Mouse (Mus musculus) midbrain, embryonic 15.5 days (tissue): ENCODE data around the gene Fam49a. TPM values are rescaled to one million over a fixed set of nuclear protein-coding genes. Genes with fewer than 3 reads are reported as not detected.
A peak's percentile ranks its signal among the peaks of the same experiment; 100 is the strongest.

ENCODE experiments used
- ATAC-seq: fragments of 200-750 bp; cut with Nextera tagmentation; replicated peaks from 2 replicates; pipeline ENCODE4 v1.8.0; 2017; ENCODE audit warnings: moderate TSS enrichment
- H3K27ac ChIP-seq: fragments of 300-500 bp; sonication (generic); 2 replicates; pipeline ENCODE4 v1.5.1; 2015; ENCODE audit warnings: mild to moderate bottlenecking, inconsistent platforms
- H3K27me3 ChIP-seq: fragments of 300-500 bp; sonication (generic); replicated peaks from 2 replicates; pipeline ENCODE4 v1.6.1; 2015; ENCODE audit warnings: inconsistent platforms
- H3K36me3 ChIP-seq: fragments of 300-500 bp; sonication (generic); replicated peaks from 2 replicates; pipeline ENCODE4 v1.6.1; 2015; ENCODE audit warnings: inconsistent platforms
- H3K4me1 ChIP-seq: fragments of 300-500 bp; sonication (generic); 2 replicates; pipeline ENCODE4 v1.6.1; 2015; ENCODE audit warnings: inconsistent platforms
- H3K4me2 ChIP-seq: fragments of 300-500 bp; sonication (generic); 2 replicates; pipeline ENCODE4 v1.6.1; 2015; ENCODE audit warnings: inconsistent platforms, mild to moderate bottlenecking, moderate library complexity
- H3K4me3 ChIP-seq: fragments of 300-500 bp; sonication (generic); 2 replicates; pipeline ENCODE4 v1.5.1; 2015; ENCODE audit warnings: mild to moderate bottlenecking, inconsistent platforms
- H3K9ac ChIP-seq: fragments of 300-500 bp; sonication (generic); 2 replicates; pipeline ENCODE4 v1.6.1; 2015; ENCODE audit warnings: mild to moderate bottlenecking, inconsistent platforms
- H3K9me3 ChIP-seq: fragments of 300-500 bp; sonication (generic); 2 replicates; pipeline ENCODE4 v1.6.1; 2016; ENCODE audit warnings: inconsistent platforms
- WGBS: fragments of 180-500 bp; shearing (Covaris S2); methylation state at CpG from one replicate; pipeline ENCODE4 v1.1.7; 2015; ENCODE audit warnings: mixed read lengths; 5-methylcytosine and 5-hydroxymethylcytosine counted together
- polyA plus RNA-seq: library from polyadenylated mRNA; unstranded; fragments of >200 nt; fragmentation: Nextera tagmentation; extraction: Ambion mirVana; gene quantifications from 2 replicates; pipeline ENCODE4 v1.2.1, GENCODE M21; 2015

Fam49a gene
- polyA plus RNA-seq, 1 experiment from 2014 or later: 48.4 TPM

GRCm38 (mm10) chr12:12298451-12298850 lies 36.5 kb downstream of the Fam49a start:
- no peak for ATAC-seq
- H3K4me3 ChIP-seq: no peak overlapping the region
- H3K9me3 ChIP-seq: no peaks in the 10 kb centered on the region
- H3K4me1 ChIP-seq: no peaks in the 10 kb centered on the region
- H3K9ac ChIP-seq: no peak overlapping the region
- H3K27me3 ChIP-seq: no peaks in the 10 kb centered on the region
- H3K27ac ChIP-seq: no peak overlapping the region
- no peaks in the 10 kb centered on the region for H3K36me3 ChIP-seq
- 94% methylated on average over 7 of the region's 7 CpGs for WGBS
- no peak overlapping the region for H3K4me2 ChIP-seq

- Histone ChIP-seq H3K36me3 (no peaks in the 10 kb centered on the region), H3K9ac (no peak overlapping the region), H3K9me3 (no peaks in the 10 kb centered on the region), H3K4me2 (no peak overlapping the region), H3K4me1 (no peaks in the 10 kb centered on the region), H3K27ac (no peak overlapping the region), H3K4me3 (no peak overlapping the region), H3K27me3 (no peaks in the 10 kb centered on the region)
- no peak for ATAC-seq
- 70% methylated on average over 2 of the region's 2 CpGs for WGBS
Measured at GRCm38 (mm10) chr12:12299303-12299702, 37.4 kb downstream of the Fam49a start.

GRCm38 (mm10) chr12:12301149-12301548 lies 39.2 kb downstream of the Fam49a start:
- Histone ChIP-seq H3K9ac (no peak overlapping the region), H3K4me2 (no peak overlapping the region), H3K9me3 (no peaks in the 10 kb centered on the region), H3K36me3 (no peaks in the 10 kb centered on the region; the same call in 1 of the 2 replicates), H3K4me1 (no peaks in the 10 kb centered on the region), H3K27me3 (no peaks in the 10 kb centered on the region), H3K27ac (no peak overlapping the region), H3K4me3 (no peak overlapping the region)
- ATAC-seq: no peak
- WGBS: 87% methylated on average over 2 of the region's 2 CpGs

- Histone ChIP-seq H3K4me1 (no peaks in the 10 kb centered on the region), H3K9me3 (no peaks in the 10 kb centered on the region), H3K27me3 (no peaks in the 10 kb centered on the region), H3K9ac (no peak overlapping the region), H3K4me3 (no peak overlapping the region), H3K4me2 (no peak overlapping the region), H3K36me3 (no peaks in the 10 kb centered on the region; the same call in 1 of the 2 replicates), H3K27ac (no peak overlapping the region)
- WGBS: 61% methylated on average over 4 of the region's 4 CpGs
- ATAC-seq: no peak
Measured at GRCm38 (mm10) chr12:12301815-12302214, 39.9 kb downstream of the Fam49a start.

DNA sequence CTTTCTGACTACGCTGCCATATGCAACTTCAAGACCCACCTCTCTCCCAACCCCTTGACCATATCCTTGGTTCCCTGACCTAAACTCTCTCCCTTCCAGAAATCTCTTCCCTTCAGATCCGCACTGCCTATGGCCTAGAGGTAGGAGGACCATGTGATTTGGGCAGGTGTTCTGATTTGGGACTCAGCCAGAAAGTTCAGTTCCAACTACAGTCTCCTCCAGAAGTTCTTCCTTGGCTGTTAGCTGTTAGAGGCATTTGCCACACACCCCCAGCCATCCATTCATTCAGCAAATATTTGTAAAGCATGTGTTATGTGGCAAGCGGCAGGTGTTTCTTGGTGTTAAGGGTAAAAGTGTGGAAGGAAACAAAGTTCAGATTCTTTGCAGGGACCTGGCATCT lies 44.3 kb downstream of the Fam49a start:
- no peak overlapping the region for H3K27ac ChIP-seq
- H3K9ac ChIP-seq: no peak overlapping the region
- H3K36me3 ChIP-seq: no peaks in the 10 kb centered on the region; the same call in 1 of the 2 replicates
- no peak for ATAC-seq
- no peaks in the 10 kb centered on the region for H3K9me3 ChIP-seq
- no peaks in the 10 kb centered on the region for H3K4me1 ChIP-seq
- WGBS: 96% methylated on average over 3 of the region's 3 CpGs
- no peak overlapping the region for H3K4me2 ChIP-seq
- no peak overlapping the region for H3K4me3 ChIP-seq
- H3K27me3 ChIP-seq: no peaks in the 10 kb centered on the region

DNA sequence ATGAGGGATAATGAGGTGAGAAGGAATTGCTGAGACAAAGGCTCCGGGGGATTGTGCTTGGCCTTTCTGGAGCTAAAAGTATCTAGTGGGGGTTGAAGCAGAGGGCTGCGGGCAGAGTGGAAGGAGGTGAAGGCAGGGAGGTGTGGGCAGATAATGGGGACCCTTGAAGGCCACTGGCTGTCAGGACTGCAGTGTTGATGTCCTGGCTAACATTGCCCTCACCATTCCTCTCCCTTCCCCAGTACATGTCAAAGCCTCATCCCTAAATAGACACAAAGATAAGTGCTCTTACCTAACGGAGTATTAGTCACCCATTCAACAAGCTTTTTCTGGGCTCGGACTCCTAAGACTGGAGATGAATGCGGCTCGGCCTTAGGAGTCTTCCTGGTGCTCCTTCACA lies 44.9 kb downstream of the Fam49a start:
- no peak for ATAC-seq
- 89% methylated on average over 6 of the region's 6 CpGs for WGBS
- Histone ChIP-seq H3K4me1 (no peaks in the 10 kb centered on the region; the same call in 1 of the 2 replicates), H3K4me3 (no peak overlapping the region), H3K9me3 (no peaks in the 10 kb centered on the region), H3K4me2 (no peak overlapping the region), H3K9ac (no peak overlapping the region), H3K27me3 (no peaks in the 10 kb centered on the region), H3K36me3 (no peaks in the 10 kb centered on the region; the same call in 1 of the 2 replicates), H3K27ac (no peak overlapping the region)

- Histone ChIP-seq H3K4me1 (no peaks in the 10 kb centered on the region; the same call in 1 of the 2 replicates), H3K4me2 (no peak overlapping the region), H3K9ac (no peak overlapping the region), H3K4me3 (no peak overlapping the region), H3K27ac (no peak overlapping the region), H3K27me3 (no peaks in the 10 kb centered on the region), H3K9me3 (no peaks in the 10 kb centered on the region), H3K36me3 (no peaks in the 10 kb centered on the region; the same call in 1 of the 2 replicates)
- WGBS: 91% methylated on average over 8 of the region's 8 CpGs
- no peak for ATAC-seq
Measured at GRCm38 (mm10) chr12:12307245-12307644, 45.3 kb downstream of the Fam49a start.

- Histone ChIP-seq H3K4me2 (no peak overlapping the region), H3K4me3 (no peak overlapping the region), H3K27ac (no peak overlapping the region), H3K27me3 (no peaks in the 10 kb centered on the region), H3K9ac (no peak overlapping the region), H3K36me3 (no peaks in the 10 kb centered on the region), H3K9me3 (no peaks in the 10 kb centered on the region), H3K4me1 (peaks cover 31% of the 10 kb centered on the region)
- no peak for ATAC-seq
Measured at GRCm38 (mm10) chr12:12313437-12313836, 51.5 kb downstream of the Fam49a start.

DNA sequence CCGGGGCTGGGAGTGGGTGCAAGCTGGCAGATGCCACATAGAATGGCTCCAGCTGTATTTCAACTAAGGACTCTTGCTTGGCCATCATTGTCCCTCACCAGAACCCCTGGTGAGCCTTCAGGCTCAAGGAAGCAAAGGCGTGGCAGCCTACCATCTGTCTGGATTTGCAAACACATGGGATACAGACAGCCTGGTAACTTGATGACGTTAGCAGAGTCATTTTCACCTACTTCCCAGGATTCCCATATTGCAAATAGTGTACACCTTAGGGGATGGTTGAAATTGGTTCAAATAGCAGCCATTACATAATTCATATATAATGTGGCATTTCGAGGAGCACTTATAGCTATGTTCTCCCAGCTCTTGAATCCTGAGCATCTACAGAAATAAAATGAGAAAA lies 52.0 kb downstream of the Fam49a start:
- Histone ChIP-seq H3K36me3 (no peaks in the 10 kb centered on the region), H3K27ac (peak overlapping the region; percentile 61), H3K27me3 (no peaks in the 10 kb centered on the region), H3K4me3 (no peak overlapping the region), H3K9ac (no peak overlapping the region), H3K9me3 (no peaks in the 10 kb centered on the region), H3K4me1 (peaks cover 31% of the 10 kb centered on the region), H3K4me2 (no peak overlapping the region)
- 77% methylated on average over 4 of the region's 4 CpGs for WGBS
- no peak for ATAC-seq

DNA sequence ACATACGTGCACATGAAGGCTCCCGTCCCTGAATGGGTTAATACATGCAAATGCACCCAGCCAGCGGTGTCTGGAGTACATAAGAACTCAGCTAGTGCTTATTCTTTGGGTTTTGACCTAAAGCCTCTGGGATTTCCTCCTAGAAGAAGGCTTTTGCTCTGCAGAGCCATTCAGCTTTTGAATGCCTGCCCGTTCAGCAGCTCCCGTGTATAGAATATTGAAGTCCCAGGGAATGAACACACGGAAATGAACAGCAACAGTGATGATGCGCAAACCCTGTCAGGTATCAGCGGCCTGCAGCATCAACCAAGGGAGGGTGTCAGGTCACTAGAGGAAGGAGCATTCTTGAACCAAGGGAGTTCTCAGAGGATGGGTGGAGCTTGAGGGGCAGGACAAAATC lies 52.4 kb downstream of the Fam49a start:
- Histone ChIP-seq H3K36me3 (no peaks in the 10 kb centered on the region), H3K4me1 (peaks cover 31% of the 10 kb centered on the region), H3K27me3 (no peaks in the 10 kb centered on the region), H3K9ac (no peak overlapping the region), H3K9me3 (no peaks in the 10 kb centered on the region), H3K4me2 (no peak overlapping the region), H3K4me3 (no peak overlapping the region), H3K27ac (peak overlapping the region; percentile 61)
- ATAC-seq: peak; percentile 29; the same call in 1 of the 2 replicates
- WGBS: 24% methylated on average over 8 of the region's 8 CpGs

GRCm38 (mm10) chr12:12315011-12315410 lies 53.1 kb downstream of the Fam49a start:
- H3K9ac ChIP-seq: no peak overlapping the region
- no peak overlapping the region for H3K4me3 ChIP-seq
- peak; percentile 65 for ATAC-seq
- no peaks in the 10 kb centered on the region for H3K9me3 ChIP-seq
- H3K4me1 ChIP-seq: peaks cover 31% of the 10 kb centered on the region
- H3K27me3 ChIP-seq: no peaks in the 10 kb centered on the region
- H3K27ac ChIP-seq: 0 out of 2 replicates have a peak overlapping the region, but pooled peaks have one; percentile 48
- H3K4me2 ChIP-seq: no peak overlapping the region
- 15% methylated on average over 5 of the region's 5 CpGs for WGBS
- H3K36me3 ChIP-seq: no peaks in the 10 kb centered on the region

GRCm38 (mm10) chr12:12316956-12317355 lies 55.0 kb downstream of the Fam49a start:
- WGBS: 47% methylated on average over 6 of the region's 6 CpGs
- Histone ChIP-seq H3K4me2 (no peak overlapping the region), H3K4me1 (peaks cover 31% of the 10 kb centered on the region), H3K27ac (peak overlapping the region; percentile 50; the same call in 1 of the 2 replicates), H3K9me3 (no peaks in the 10 kb centered on the region), H3K36me3 (no peaks in the 10 kb centered on the region), H3K4me3 (no peak overlapping the region), H3K9ac (no peak overlapping the region; the same call in 1 of the 2 replicates), H3K27me3 (no peaks in the 10 kb centered on the region)
- ATAC-seq: no peak

DNA sequence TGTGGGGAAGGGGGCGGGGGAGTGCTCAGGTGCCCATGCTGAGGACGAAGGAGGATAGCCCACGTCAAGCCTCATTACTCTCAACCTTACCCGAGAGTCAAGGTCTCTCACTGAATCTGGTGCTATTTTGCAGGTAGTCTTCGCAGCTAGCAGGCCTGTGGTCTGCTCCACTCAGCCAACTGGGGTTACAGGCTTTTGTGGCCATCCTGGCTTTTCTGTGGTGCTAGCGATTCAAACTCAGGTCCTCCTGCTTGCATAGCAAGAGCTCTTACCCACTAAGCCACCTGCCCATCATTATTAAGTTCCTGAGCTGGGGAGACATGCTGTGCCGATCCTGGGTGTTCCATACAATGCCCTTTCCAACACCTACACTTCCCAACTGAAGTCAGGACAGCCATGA lies 55.7 kb downstream of the Fam49a start:
- Histone ChIP-seq H3K27ac (0 out of 2 replicates have a peak overlapping the region, but pooled peaks have one; percentile 50), H3K4me3 (no peak overlapping the region), H3K9me3 (no peaks in the 10 kb centered on the region), H3K9ac (no peak overlapping the region), H3K36me3 (no peaks in the 10 kb centered on the region), H3K4me1 (peaks cover 31% of the 10 kb centered on the region), H3K4me2 (no peak overlapping the region), H3K27me3 (no peaks in the 10 kb centered on the region)
- WGBS: 68% methylated on average over 7 of the region's 7 CpGs
- ATAC-seq: no peak
